Mouse (Mus musculus) liver, embryonic 12.5 days (tissue): ENCODE measurements around the gene Ptpn1. TPM values are rescaled to one million over a fixed set of nuclear protein-coding genes. Genes with fewer than 3 reads are reported as not detected.
A peak's percentile ranks its signal among the peaks of the same experiment; 100 is the strongest.

ENCODE experiments used
- ATAC-seq: fragments of 200-750 bp; cut with Nextera tagmentation; 2 replicates; pipeline ENCODE4 v1.8.0; 2017; ENCODE audit warnings: moderate number of reproducible peaks, mild to moderate bottlenecking, moderate library complexity
- H3K27ac ChIP-seq: fragments of 300-500 bp; sonication (generic); 2 replicates; pipeline ENCODE4 v1.5.1; 2016; ENCODE audit warnings: mild to moderate bottlenecking
- H3K27me3 ChIP-seq: fragments of 300-500 bp; sonication (generic); replicated peaks from 2 replicates; pipeline ENCODE4 v1.6.1; 2016; ENCODE audit warnings: mild to moderate bottlenecking, moderate library complexity
- H3K36me3 ChIP-seq: fragments of 300-500 bp; sonication (generic); 2 replicates; pipeline ENCODE4 v1.6.1; 2016; ENCODE audit warnings: mild to moderate bottlenecking, moderate library complexity
- H3K4me1 ChIP-seq: fragments of 300-500 bp; sonication (generic); 2 replicates; pipeline ENCODE4 v1.6.1; 2016
- H3K4me2 ChIP-seq: fragments of 300-500 bp; sonication (generic); 2 replicates; pipeline ENCODE4 v1.6.1; 2016; ENCODE audit warnings: mild to moderate bottlenecking, moderate library complexity
- H3K4me3 ChIP-seq: fragments of 300-500 bp; sonication (generic); 2 replicates; pipeline ENCODE4 v1.5.1; 2016; ENCODE audit warnings: mild to moderate bottlenecking, moderate library complexity
- H3K9ac ChIP-seq: fragments of 300-500 bp; sonication (generic); 2 replicates; pipeline ENCODE4 v1.6.1; 2016; ENCODE audit warnings: mild to moderate bottlenecking, moderate library complexity
- H3K9me3 ChIP-seq: fragments of 300-500 bp; sonication (generic); replicated peaks from 2 replicates; pipeline ENCODE4 v1.6.1; 2016; ENCODE audit warnings: mild to moderate bottlenecking, moderate library complexity
- WGBS: fragments of 180-500 bp; shearing (Covaris S2); methylation state at CpG from one replicate; pipeline ENCODE4 v1.1.7; 2016; ENCODE audit not compliant: insufficient replicate concordance; 5-methylcytosine and 5-hydroxymethylcytosine counted together
- polyA plus RNA-seq: library from polyadenylated mRNA; unstranded; fragments of >200 nt; fragmentation: Nextera tagmentation; extraction: Ambion mirVana; gene quantifications from 2 replicates; pipeline ENCODE4 v1.2.1, GENCODE M21; 2016

Gene Ptpn1
- polyA plus RNA-seq, 1 experiment from 2014 or later = 38.4 TPM

GRCm38 (mm10) chr2:168004369-168004768, 72.5 kb downstream of the Ptpn1 start:
- H3K4me2 ChIP-seq = no peak overlapping the region
- peaks cover 8% of the 10 kb centered on the region for H3K36me3 ChIP-seq
- 51% methylated on average over 2 of the region's 2 CpGs for WGBS
- H3K4me3 ChIP-seq = no peak overlapping the region
- H3K27ac ChIP-seq = no peak overlapping the region
- ATAC-seq = no peak
- H3K9ac ChIP-seq = no peak overlapping the region
- no peaks in the 10 kb centered on the region for H3K27me3 ChIP-seq
- H3K9me3 ChIP-seq = no peaks in the 10 kb centered on the region
- peaks cover 25% of the 10 kb centered on the region for H3K4me1 ChIP-seq

DNA sequence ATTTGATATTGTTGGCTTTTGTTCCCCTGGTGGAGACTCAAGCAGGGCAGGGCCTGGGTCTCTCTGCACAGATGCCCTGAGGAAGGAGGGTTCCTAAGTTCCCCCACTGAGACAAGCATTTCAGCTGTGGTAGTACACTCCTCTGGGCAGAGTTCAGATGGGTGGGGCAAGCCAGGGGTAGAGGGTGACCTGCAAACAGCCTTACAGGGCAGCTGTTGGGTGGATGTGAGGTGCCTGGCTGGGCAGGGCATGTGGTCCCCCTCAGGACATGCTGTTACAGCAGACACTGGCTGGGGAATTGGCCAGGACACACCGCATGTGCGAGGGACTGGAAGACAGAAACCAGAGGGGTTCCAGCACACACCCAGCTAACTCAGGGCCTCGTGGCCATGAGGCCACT, 73.1 kb downstream of the Ptpn1 start:
- Histone ChIP-seq H3K4me1 (peaks cover 26% of the 10 kb centered on the region), H3K27ac (no peak overlapping the region), H3K27me3 (no peaks in the 10 kb centered on the region), H3K4me2 (no peak overlapping the region), H3K9me3 (no peaks in the 10 kb centered on the region), H3K4me3 (no peak overlapping the region), H3K36me3 (peaks cover 7% of the 10 kb centered on the region), H3K9ac (no peak overlapping the region)
- no peak for ATAC-seq
- 76% methylated on average over 3 of the region's 3 CpGs for WGBS

GRCm38 (mm10) chr2:168005616-168006015, 73.8 kb downstream of the Ptpn1 start:
- 11% methylated on average over 3 of the region's 3 CpGs for WGBS
- ATAC-seq = no peak
- no peak overlapping the region for H3K27ac ChIP-seq

GRCm38 (mm10) chr2:168006489-168006888, 74.6 kb downstream of the Ptpn1 start:
- ATAC-seq = no peak
- Histone ChIP-seq H3K36me3 (no peaks in the 10 kb centered on the region), H3K4me3 (no peak overlapping the region), H3K9ac (no peak overlapping the region), H3K9me3 (no peaks in the 10 kb centered on the region), H3K4me1 (peaks cover 31% of the 10 kb centered on the region), H3K27ac (no peak overlapping the region), H3K4me2 (no peak overlapping the region), H3K27me3 (no peaks in the 10 kb centered on the region)
- 63% methylated on average over 6 of the region's 6 CpGs for WGBS

More at GRCm38 (mm10) chr2:168005616-168006015, 73.8 kb downstream of the Ptpn1 start:
- Histone ChIP-seq H3K36me3 (0 out of 2 replicates have a peak, but pooled peaks cover 1% of the 10 kb centered on the region), H3K9ac (no peak overlapping the region), H3K4me2 (no peak overlapping the region), H3K27me3 (no peaks in the 10 kb centered on the region), H3K4me3 (no peak overlapping the region), H3K9me3 (no peaks in the 10 kb centered on the region), H3K4me1 (peaks cover 31% of the 10 kb centered on the region)

GRCm38 (mm10) chr2:168008132-168008531, 76.3 kb downstream of the Ptpn1 start:
- ATAC-seq = no peak

GRCm38 (mm10) chr2:168009936-168010668, 78.2 kb downstream of the Ptpn1 start, which contains the start of gene Ripor3:
Ripor3 (minus strand) TSS chr2:168010618.
- 39% methylated on average over 9 of the region's 9 CpGs for WGBS
- Histone ChIP-seq H3K27me3 (no peaks in the 10 kb centered on the region), H3K4me3 (no peak within 1 kb of the TSS), H3K27ac (no peak within 1 kb of the TSS), H3K36me3 (no peaks in the 10 kb centered on the region), H3K4me2 (no peak within 1 kb of the TSS), H3K4me1 (peaks cover 28% of the 10 kb centered on the region), H3K9me3 (no peaks in the 10 kb centered on the region), H3K9ac (no peak within 1 kb of the TSS)
- no peak for ATAC-seq

More at GRCm38 (mm10) chr2:168008132-168008531, 76.3 kb downstream of the Ptpn1 start:
- H3K27ac ChIP-seq = no peak overlapping the region
- H3K9ac ChIP-seq = no peak overlapping the region
- no peaks in the 10 kb centered on the region for H3K27me3 ChIP-seq
- H3K4me1 ChIP-seq = peaks cover 31% of the 10 kb centered on the region
- H3K9me3 ChIP-seq = no peaks in the 10 kb centered on the region
- WGBS = 85% methylated on average over 3 of the region's 3 CpGs
- no peak overlapping the region for H3K4me2 ChIP-seq
- no peak overlapping the region for H3K4me3 ChIP-seq
- H3K36me3 ChIP-seq = no peaks in the 10 kb centered on the region

GRCm38 (mm10) chr2:168010893-168011292, 79.0 kb downstream of the Ptpn1 start:
- WGBS = 34% methylated on average over 11 of the region's 11 CpGs
- Histone ChIP-seq H3K27me3 (no peaks in the 10 kb centered on the region), H3K9me3 (no peaks in the 10 kb centered on the region), H3K27ac (no peak overlapping the region), H3K36me3 (no peaks in the 10 kb centered on the region), H3K9ac (no peak overlapping the region), H3K4me3 (no peak overlapping the region), H3K4me2 (no peak overlapping the region), H3K4me1 (peaks cover 22% of the 10 kb centered on the region)
- ATAC-seq = no peak

DNA sequence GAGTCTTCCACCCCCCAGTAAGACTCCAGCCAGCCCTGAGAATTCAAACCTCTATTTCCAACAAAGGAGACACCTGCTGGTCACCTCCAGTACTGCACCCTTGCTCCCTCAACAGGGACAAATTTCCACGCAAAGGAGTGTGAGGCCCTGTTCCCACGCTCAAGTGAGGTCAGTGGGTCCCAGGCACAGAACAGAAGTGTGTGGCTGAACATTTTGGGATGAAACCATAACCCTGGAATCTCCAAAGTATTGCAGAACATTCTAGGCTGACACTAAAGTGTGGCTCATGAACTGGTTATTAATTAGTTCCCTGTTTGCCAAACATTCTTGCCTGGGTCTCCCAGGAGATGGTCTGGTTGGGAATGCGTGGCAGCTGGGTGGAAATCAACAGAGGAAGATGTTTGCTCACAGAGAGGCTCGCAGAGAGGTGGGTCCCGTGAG, 85.1 kb downstream of the Ptpn1 start:
- no peaks in the 10 kb centered on the region for H3K9me3 ChIP-seq
- no peak for ATAC-seq
- H3K36me3 ChIP-seq = 0 out of 2 replicates have a peak, but pooled peaks cover 3% of the 10 kb centered on the region
- H3K4me3 ChIP-seq = no peak overlapping the region
- H3K27me3 ChIP-seq = no peaks in the 10 kb centered on the region
- no peak overlapping the region for H3K27ac ChIP-seq
- 40% methylated on average over 5 of the region's 5 CpGs for WGBS
- H3K4me1 ChIP-seq = peaks cover 11% of the 10 kb centered on the region
- H3K4me2 ChIP-seq = no peak overlapping the region
- no peak overlapping the region for H3K9ac ChIP-seq

GRCm38 (mm10) chr2:168019201-168019715, 87.4 kb downstream of the Ptpn1 start:
- no peak for ATAC-seq
- peaks cover 30% of the 10 kb centered on the region for H3K4me1 ChIP-seq

GRCm38 (mm10) chr2:168023763-168024402, 92.0 kb downstream of the Ptpn1 start:
- Histone ChIP-seq H3K27ac (no peak overlapping the region), H3K4me3 (no peak overlapping the region), H3K9me3 (peaks cover 6% of the 10 kb centered on the region), H3K36me3 (0 out of 2 replicates have a peak, but pooled peaks cover 3% of the 10 kb centered on the region), H3K4me2 (no peak overlapping the region), H3K4me1 (peaks cover 21% of the 10 kb centered on the region), H3K9ac (no peak overlapping the region), H3K27me3 (no peaks in the 10 kb centered on the region)
- ATAC-seq = peak; percentile 44; the same call in 1 of the 2 replicates
- 21% methylated on average over 3 of the region's 3 CpGs for WGBS

More at GRCm38 (mm10) chr2:168019201-168019715, 87.4 kb downstream of the Ptpn1 start:
- Histone ChIP-seq H3K27me3 (no peaks in the 10 kb centered on the region), H3K27ac (no peak overlapping the region), H3K4me3 (no peak overlapping the region), H3K9ac (no peak overlapping the region), H3K9me3 (no peaks in the 10 kb centered on the region), H3K36me3 (0 out of 2 replicates have a peak, but pooled peaks cover 3% of the 10 kb centered on the region), H3K4me2 (no peak overlapping the region)
- WGBS = 82% methylated on average over 9 of the region's 9 CpGs

DNA sequence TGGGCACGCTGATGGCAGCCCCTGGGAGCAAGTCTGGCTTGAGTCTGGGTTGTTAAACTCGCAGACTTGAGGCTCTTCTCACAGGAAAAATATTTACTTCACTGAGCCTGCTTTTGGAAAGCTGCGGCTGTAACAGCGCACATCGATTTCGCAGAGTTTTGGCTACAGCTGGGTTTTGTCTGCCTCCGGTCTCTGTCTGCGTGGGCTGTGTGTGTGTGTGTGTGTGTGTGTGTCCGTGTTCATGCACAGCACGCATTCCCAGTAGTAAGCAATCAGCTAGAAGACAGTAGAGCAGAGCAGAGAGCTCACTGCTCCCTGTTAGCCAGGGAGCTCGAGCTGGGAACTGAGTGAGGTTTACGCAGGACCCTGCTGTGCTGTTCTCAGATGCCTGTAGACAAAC, 93.3 kb downstream of the Ptpn1 start:
- 76% methylated on average over 12 of the region's 12 CpGs for WGBS

DNA sequence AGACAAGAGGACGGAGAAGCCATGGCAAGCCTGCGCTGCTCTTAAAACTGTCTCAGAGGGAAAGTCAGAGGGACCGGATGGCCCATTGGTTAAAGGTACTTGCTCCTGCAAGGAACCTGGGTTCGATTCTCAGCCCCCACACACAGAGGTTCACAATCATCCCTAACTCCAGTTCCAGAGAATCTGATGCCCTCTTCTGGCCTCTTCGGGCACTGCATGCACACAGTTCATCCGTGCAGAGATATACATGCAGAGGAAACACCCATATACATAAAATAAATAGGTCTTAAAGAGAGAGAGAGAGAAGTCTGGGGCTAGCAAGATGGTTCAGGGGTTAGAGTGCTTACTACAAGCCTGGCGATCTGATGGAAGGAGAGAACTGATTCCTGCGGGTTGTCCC, 94.0 kb downstream of the Ptpn1 start:
- Histone ChIP-seq H3K27me3 (no peaks in the 10 kb centered on the region), H3K4me1 (peaks cover 21% of the 10 kb centered on the region), H3K4me3 (no peak overlapping the region), H3K27ac (no peak overlapping the region), H3K9ac (no peak overlapping the region), H3K9me3 (peaks cover 8% of the 10 kb centered on the region), H3K4me2 (no peak overlapping the region), H3K36me3 (0 out of 2 replicates have a peak, but pooled peaks cover 3% of the 10 kb centered on the region)
- ATAC-seq = no peak
- WGBS = 70% methylated on average over 8 of the region's 8 CpGs

More for the DNA sequence above, 93.3 kb downstream of the Ptpn1 start:
- peaks cover 8% of the 10 kb centered on the region for H3K9me3 ChIP-seq
- H3K9ac ChIP-seq = no peak overlapping the region
- H3K36me3 ChIP-seq = 0 out of 2 replicates have a peak, but pooled peaks cover 3% of the 10 kb centered on the region
- no peak overlapping the region for H3K4me3 ChIP-seq
- no peak for ATAC-seq
- H3K4me2 ChIP-seq = no peak overlapping the region
- H3K27me3 ChIP-seq = no peaks in the 10 kb centered on the region
- peaks cover 21% of the 10 kb centered on the region for H3K4me1 ChIP-seq
- peak overlapping the region; percentile 9; the same call in 1 of the 2 replicates for H3K27ac ChIP-seq
